Mouse (Mus musculus) lung, embryonic 14.5 days (tissue): Measurements from ENCODE around the gene Myo10. TPM values are rescaled to one million over a fixed set of nuclear protein-coding genes. Genes with fewer than 3 reads are reported as not detected.

Source experiments
- ATAC-seq: fragments of 200-750 bp; cut with Nextera tagmentation; 2 replicates; pipeline ENCODE4 v1.8.0; 2017; ENCODE audit warnings: mild to moderate bottlenecking, moderate TSS enrichment, moderate library complexity; ENCODE audit not compliant: insufficient read depth
- DNase-seq: peaks from one replicate; pipeline ENCODE4 v3.0.0-alpha.2; 2015
- H3K27ac ChIP-seq: fragments of 300-500 bp; sonication (generic); 2 replicates; pipeline ENCODE4 v1.5.1; 2014; ENCODE audit warnings: low read depth, mild to moderate bottlenecking, moderate library complexity
- H3K27me3 ChIP-seq: fragments of 300-500 bp; sonication (generic); 2 replicates; pipeline ENCODE4 v1.6.1; 2014; ENCODE audit warnings: low read length, control low read depth; ENCODE audit not compliant: insufficient read depth
- H3K36me3 ChIP-seq: fragments of 300-500 bp; sonication (generic); 2 replicates; pipeline ENCODE4 v1.6.1; 2014; ENCODE audit warnings: control low read depth; ENCODE audit not compliant: insufficient read depth
- H3K4me1 ChIP-seq: fragments of 300-500 bp; sonication (generic); 2 replicates; pipeline ENCODE4 v1.6.1; 2014; ENCODE audit warnings: antibody characterized with exemption, control low read depth; ENCODE audit not compliant: insufficient read depth
- H3K4me2 ChIP-seq: fragments of 300-500 bp; sonication (generic); 2 replicates; pipeline ENCODE4 v1.6.1; 2014; ENCODE audit warnings: mild to moderate bottlenecking
- H3K4me3 ChIP-seq: fragments of 300-500 bp; sonication (generic); 2 replicates; pipeline ENCODE4 v1.5.1; 2014; ENCODE audit warnings: low read depth, low read length
- H3K9ac ChIP-seq: fragments of 300-500 bp; sonication (generic); 2 replicates; pipeline ENCODE4 v1.6.1; 2014
- H3K9me3 ChIP-seq: fragments of 300-500 bp; sonication (generic); 2 replicates; pipeline ENCODE4 v1.6.1; 2016; ENCODE audit warnings: low read depth, low read length, control low read depth
- CTCF ChIP-seq: IDR thresholded peaks from 2 replicates; pipeline ENCODE4 v1.5.1; 2016; ENCODE audit warnings: antibody characterized with exemption, low read depth
- WGBS: fragments of 180-500 bp; shearing (Covaris S2); extraction: QIAGEN DNeasy Blood & Tissue Kit; methylation state at CpG from one replicate; pipeline ENCODE4 v1.1.7; 2014; 5-methylcytosine and 5-hydroxymethylcytosine counted together
- polyA plus RNA-seq: library from polyadenylated mRNA; unstranded; fragments of >200 nt; fragmentation: Nextera tagmentation; extraction: Ambion mirVana; gene quantifications from 2 replicates; pipeline ENCODE4 v1.2.1, GENCODE M21; 2014

The Myo10 gene
- polyA plus RNA-seq, 1 experiment from 2014 or later, result 54.8 TPM

DNA sequence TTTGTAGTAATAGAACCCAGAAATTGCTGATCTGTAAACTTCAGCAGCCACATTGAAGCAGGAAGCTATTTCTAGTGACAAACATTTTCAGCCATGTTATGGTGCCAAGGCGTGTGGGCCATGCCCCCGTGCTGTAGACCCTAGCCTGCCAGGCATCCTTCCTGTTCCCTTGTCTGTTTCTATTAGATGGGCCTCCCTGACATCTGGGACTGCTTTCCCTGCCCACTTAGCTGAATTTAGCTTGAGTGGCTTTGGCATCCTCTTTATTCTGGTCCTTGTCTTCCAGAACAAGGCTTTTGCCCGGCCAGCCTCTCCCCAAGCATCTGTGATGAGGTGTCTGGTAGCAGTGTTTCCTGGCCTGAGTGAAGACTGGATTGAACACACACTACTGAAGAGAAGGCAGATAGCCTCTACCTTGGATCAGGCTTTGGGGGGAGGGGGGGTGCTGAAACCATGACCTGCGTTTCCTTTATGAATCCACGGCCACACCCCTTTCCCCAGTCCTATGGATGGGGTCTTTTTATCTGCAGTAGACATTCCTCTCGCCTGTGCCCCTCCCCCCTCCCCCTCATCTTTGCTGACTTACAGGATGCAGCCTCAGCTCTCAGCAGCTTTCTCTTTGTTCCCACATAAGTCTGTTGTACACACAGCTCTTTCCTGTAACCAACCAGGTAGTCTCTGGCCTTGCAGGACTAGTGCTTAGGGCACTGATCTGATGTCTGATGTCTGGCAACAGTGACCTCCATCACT lies 51.1 kb downstream of the Myo10 start:
- Histone ChIP-seq H3K4me3 (no peak overlapping the region), H3K4me2 (no peak overlapping the region), H3K27me3 (no peaks in the 10 kb centered on the region), H3K9me3 (no peaks in the 10 kb centered on the region), H3K4me1 (peaks cover 13% of the 10 kb centered on the region; the same call in 1 of the 2 replicates), H3K27ac (no peak overlapping the region; the same call in 1 of the 2 replicates), H3K36me3 (no peaks in the 10 kb centered on the region), H3K9ac (no peak overlapping the region)
- 22% methylated on average over 6 of the region's 6 CpGs for WGBS
- no peak for DNase-seq
- TF ChIP-seq CTCF, result no peak
- ATAC-seq, result peak; percentile 57; the same call in 1 of the 2 replicates

DNA sequence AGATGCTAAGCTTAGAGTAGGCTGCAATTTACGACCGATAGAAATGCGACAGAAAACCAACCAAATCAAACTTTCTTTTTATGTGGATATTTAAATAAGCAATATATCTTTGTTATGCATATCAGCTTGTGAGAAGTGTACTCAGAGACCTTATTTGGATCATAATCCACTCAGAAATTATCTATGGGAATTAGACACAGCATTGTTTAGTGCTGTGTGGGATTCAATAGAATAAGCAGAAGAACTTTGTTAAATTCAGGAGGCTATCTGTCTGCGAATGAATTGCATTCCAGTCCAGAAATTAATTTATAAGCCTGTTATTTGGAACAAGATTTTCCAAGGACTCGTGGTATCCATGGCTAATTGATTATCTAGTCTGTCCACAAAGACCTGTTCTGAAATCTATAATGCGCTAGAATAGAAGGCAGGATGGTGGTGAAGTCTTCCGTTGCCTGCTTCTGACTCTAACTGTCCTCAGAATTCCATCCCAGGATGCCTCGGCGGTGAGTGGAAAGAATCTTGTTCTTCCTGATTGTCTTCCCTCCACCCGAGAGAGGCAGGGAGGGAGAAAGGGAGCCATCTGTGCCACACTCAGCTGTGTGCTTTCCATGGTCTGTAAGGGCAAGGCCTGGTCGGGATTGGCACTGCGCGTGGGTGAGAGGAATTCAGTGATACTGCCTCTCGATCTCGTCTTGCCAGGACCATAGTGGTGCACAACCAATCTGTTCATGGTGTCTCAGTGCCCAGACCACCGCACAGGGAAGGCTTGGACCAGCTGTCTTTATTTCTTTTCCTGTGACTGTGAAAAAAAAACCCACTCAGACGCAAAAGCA lies 52.0 kb downstream of the Myo10 start:
- WGBS, result 79% methylated on average over 17 of the region's 17 CpGs
- Histone ChIP-seq H3K27me3 (no peaks in the 10 kb centered on the region), H3K9ac (no peak overlapping the region), H3K4me2 (no peak overlapping the region), H3K9me3 (no peaks in the 10 kb centered on the region), H3K4me1 (peaks cover 20% of the 10 kb centered on the region), H3K4me3 (no peak overlapping the region), H3K36me3 (no peaks in the 10 kb centered on the region), H3K27ac (no peak overlapping the region)
- no peak for TF ChIP-seq CTCF
- DNase-seq, result no peak
- no peak for ATAC-seq

DNA sequence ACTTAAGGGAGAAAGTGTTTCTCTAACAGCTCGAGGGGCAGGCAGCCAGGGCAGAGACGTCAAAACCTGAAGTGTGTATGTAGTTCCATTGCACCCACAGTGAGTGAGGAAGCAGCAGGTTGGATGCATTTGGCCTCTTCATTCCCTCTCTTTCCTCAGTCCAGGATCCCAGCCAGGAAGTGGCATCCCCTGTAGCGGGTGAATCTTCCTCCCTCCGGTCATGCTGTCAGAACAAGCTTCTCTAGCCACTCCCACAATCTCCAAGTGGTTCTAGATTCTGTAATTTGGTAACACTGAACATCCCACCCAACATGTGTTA lies 52.6 kb downstream of the Myo10 start:
- Histone ChIP-seq H3K9ac (no peak overlapping the region), H3K9me3 (no peaks in the 10 kb centered on the region), H3K36me3 (no peaks in the 10 kb centered on the region), H3K4me2 (no peak overlapping the region), H3K4me1 (peaks cover 25% of the 10 kb centered on the region), H3K27ac (no peak overlapping the region), H3K27me3 (no peaks in the 10 kb centered on the region), H3K4me3 (no peak overlapping the region)
- ATAC-seq (no peak), DNase-seq (no peak)
- WGBS, result 81% methylated on average over 4 of the region's 4 CpGs
- TF ChIP-seq CTCF, result no peak

DNA sequence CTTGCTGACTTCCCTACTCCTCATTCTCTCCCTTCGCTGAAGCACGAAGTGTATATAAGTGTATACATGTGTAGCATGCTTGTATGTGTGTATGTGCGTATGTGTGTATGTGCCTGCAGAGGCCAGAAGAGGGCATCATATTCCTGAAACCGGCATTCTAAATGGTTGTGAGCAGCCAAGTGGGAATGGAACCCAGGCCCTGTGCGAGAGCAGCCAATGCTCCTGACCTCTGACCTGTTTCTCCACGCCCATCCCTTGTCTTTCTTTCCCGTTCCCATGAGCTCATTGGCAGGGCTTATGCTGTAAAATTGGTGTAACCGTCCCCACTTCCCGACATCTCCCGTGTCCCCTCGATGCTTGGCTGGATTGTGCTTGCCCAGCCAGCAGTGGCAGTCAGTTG lies 53.0 kb downstream of the Myo10 start:
- peaks cover 29% of the 10 kb centered on the region for H3K4me1 ChIP-seq
- H3K36me3 ChIP-seq, result no peaks in the 10 kb centered on the region
- no peak overlapping the region for H3K9ac ChIP-seq
- H3K4me3 ChIP-seq, result no peak overlapping the region
- no peak overlapping the region for H3K4me2 ChIP-seq
- no peak for TF ChIP-seq CTCF
- H3K27me3 ChIP-seq, result no peaks in the 10 kb centered on the region
- no peaks in the 10 kb centered on the region for H3K9me3 ChIP-seq
- WGBS, result 88% methylated on average over 11 of the region's 11 CpGs
- DNase-seq (no peak), ATAC-seq (no peak)
- H3K27ac ChIP-seq, result no peak overlapping the region

DNA sequence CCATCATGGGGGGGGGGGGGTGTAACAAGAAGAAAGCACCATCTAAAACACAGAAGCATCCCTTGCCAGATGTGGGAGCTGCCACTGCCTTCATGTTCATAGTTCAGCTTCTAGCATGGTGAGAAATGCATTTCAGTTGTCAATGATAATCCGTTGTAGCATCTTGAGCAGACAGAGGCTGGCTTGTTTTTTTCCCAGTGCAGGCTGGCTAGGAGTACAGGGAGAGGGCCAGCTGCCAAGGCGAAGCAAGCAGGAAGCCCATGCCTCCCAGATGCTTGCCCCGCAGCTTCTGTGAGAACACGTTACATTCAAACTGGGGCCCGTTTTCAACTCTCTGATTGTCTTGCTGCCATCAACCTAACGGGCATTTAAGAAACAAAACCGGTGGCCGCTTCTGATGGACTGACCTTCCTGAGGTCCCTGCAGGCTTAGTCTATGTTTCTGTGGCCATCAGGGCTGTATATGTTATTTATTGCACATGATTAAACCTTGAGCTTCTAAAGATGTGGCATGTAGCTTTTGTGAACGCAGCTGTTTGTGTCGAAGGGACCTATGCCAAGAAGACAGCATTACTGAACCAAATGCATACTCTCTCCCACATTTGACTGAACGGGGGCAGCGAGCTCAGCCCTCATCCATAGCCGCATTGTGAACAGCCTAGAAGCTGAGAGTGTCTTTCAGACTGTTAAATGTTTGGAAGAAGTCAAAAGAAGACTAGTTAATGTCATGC lies 53.9 kb downstream of the Myo10 start:
- H3K27me3 ChIP-seq, result no peaks in the 10 kb centered on the region
- no peak for ATAC-seq
- no peaks in the 10 kb centered on the region for H3K9me3 ChIP-seq
- DNase-seq, result peak; percentile 59
- 55% methylated on average over 13 of the region's 13 CpGs for WGBS
- peak overlapping the region; percentile 6; the same call in 1 of the 2 replicates for H3K27ac ChIP-seq
- H3K9ac ChIP-seq, result no peak overlapping the region
- no peak overlapping the region for H3K4me3 ChIP-seq
- peaks cover 33% of the 10 kb centered on the region for H3K4me1 ChIP-seq
- no peaks in the 10 kb centered on the region for H3K36me3 ChIP-seq
- no peak for TF ChIP-seq CTCF
- no peak overlapping the region for H3K4me2 ChIP-seq

DNA sequence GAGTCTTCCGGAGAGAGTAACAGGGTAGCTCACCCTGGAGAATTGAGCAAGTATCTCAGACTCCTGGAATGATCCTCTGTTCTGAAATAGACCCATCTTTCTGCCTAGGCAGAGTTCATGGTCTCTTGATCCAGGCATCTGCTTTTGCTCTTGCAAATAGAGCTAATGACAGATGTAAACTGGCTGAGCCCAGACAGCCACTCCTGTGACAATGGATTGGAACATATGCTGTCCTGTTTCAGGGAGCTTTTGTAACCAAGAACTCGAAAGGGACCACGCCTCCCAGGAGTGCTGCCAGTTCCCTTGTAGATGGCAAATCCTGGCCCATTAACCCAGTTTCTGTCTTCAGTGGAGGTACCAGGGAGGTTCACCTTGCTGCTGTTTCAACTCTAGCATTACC lies 56.8 kb downstream of the Myo10 start:
- no peak overlapping the region for H3K4me2 ChIP-seq
- ATAC-seq, result no peak
- no peak overlapping the region for H3K4me3 ChIP-seq
- WGBS, result 47% methylated on average over 3 of the region's 3 CpGs
- DNase-seq, result peak; percentile 55
- no peak for TF ChIP-seq CTCF
- H3K27me3 ChIP-seq, result no peaks in the 10 kb centered on the region
- H3K9me3 ChIP-seq, result no peaks in the 10 kb centered on the region
- H3K9ac ChIP-seq, result no peak overlapping the region
- no peaks in the 10 kb centered on the region for H3K36me3 ChIP-seq
- peaks cover 30% of the 10 kb centered on the region for H3K4me1 ChIP-seq
- no peak overlapping the region for H3K27ac ChIP-seq

DNA sequence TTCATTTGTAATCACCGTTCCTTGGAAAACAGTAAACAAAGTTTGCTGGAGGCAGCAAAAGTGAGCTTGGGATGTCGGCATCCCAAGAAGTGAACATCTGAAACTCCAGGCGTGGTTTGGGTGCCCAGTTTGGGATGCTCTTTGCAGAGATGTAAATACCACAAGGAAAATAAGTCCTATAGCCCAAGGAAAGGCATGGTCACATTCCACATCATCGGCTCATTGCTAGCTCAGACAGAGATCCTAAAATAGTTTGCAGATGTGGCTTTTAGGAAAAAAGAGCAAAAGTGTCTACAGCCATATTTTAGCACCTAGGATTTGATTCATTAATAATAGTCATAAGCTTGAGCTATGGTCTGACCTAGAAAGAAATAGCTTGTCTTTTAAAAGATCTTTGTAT lies 57.3 kb downstream of the Myo10 start:
- Histone ChIP-seq H3K9me3 (no peaks in the 10 kb centered on the region), H3K4me1 (peaks cover 30% of the 10 kb centered on the region), H3K27me3 (no peaks in the 10 kb centered on the region), H3K4me3 (no peak overlapping the region), H3K36me3 (no peaks in the 10 kb centered on the region), H3K9ac (no peak overlapping the region), H3K4me2 (no peak overlapping the region; the same call in 1 of the 2 replicates), H3K27ac (no peak overlapping the region)
- ATAC-seq, result no peak
- no peak for TF ChIP-seq CTCF
- DNase-seq, result no peak
- WGBS, result 59% methylated on average over 4 of the region's 4 CpGs
